Mouse (Mus musculus) olfactory bulb, adult 2 months (tissue): ENCODE measurements around the gene Ski. TPM values are rescaled to one million over a fixed set of nuclear protein-coding genes. Genes with fewer than 3 reads are reported as not detected.

Experiments used
- H3K27ac ChIP-seq: fragments of 200-500 bp; 2 replicates; pipeline ENCODE4 v1.5.1; 2012; ENCODE audit warnings: low read depth, low read length; ENCODE audit not compliant: insufficient read depth
- H3K4me1 ChIP-seq: fragments of 200-500 bp; 2 replicates; pipeline ENCODE4 v1.6.1; 2012; ENCODE audit warnings: low read length; ENCODE audit not compliant: control insufficient read depth, insufficient read depth
- H3K4me3 ChIP-seq: fragments of 200-500 bp; 2 replicates; pipeline ENCODE4 v1.5.1; 2012; ENCODE audit warnings: mild to moderate bottlenecking, low read depth, low read length, moderate library complexity; ENCODE audit not compliant: insufficient read depth
- CTCF ChIP-seq: fragments of 200-500 bp; IDR thresholded peaks from 2 replicates; pipeline ENCODE4 v1.5.1; 2012; ENCODE audit warnings: low read depth, mild to moderate bottlenecking, low read length, moderate library complexity; ENCODE audit not compliant: insufficient read depth
- POLR2A ChIP-seq: fragments of 200-500 bp; IDR thresholded peaks from 2 replicates; pipeline ENCODE4 v1.6.1; 2012; ENCODE audit warnings: mild to moderate bottlenecking, low read depth, low read length, moderate library complexity; ENCODE audit not compliant: insufficient read depth
- WGBS: fragments of 180-500 bp; shearing (Covaris S2); methylation state at CpG from one replicate; pipeline ENCODE4 v1.1.7; 2018; 5-methylcytosine and 5-hydroxymethylcytosine counted together
- polyA plus RNA-seq: library from polyadenylated mRNA; stranded (reverse); fragments of >200 nt; gene quantifications from 2 replicates; pipeline ENCODE4 v1.2.4, GENCODE M21; 2012; ENCODE audit warnings: low replicate concordance; ENCODE audit not compliant: missing spikeins, insufficient read depth, insufficient read length

The Ski gene
- polyA plus RNA-seq, 1 experiment: not detected

DNA sequence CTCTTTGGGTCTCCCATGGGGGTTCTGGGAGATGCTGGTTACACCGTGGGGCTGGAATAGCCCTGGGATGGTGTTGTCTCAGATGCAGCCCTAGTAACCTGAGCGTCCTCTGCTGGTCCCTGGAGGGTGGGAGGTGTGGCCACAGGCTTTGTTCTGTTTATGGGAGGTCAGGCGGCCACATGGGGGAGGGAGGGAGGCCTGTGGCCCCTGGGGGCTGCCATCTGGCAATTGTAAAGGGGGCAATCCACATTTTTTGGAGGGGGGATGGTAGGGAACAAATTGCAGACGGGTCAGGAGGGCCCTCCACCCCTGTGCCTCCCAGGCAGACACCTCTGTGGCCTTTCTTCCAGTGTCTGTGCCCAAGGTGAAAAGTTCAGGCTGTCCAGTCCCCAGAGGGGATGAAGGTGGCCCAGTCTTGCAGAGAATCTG, 32.7 kb downstream of the Ski start:
- Histone ChIP-seq H3K4me1 (peaks cover 70% of the 10 kb centered on the region), H3K27ac (no peak overlapping the region), H3K4me3 (no peak overlapping the region)
- WGBS: 34% methylated on average over 4 of the region's 4 CpGs
- TF ChIP-seq POLR2A (no peak), CTCF (no peak)

DNA sequence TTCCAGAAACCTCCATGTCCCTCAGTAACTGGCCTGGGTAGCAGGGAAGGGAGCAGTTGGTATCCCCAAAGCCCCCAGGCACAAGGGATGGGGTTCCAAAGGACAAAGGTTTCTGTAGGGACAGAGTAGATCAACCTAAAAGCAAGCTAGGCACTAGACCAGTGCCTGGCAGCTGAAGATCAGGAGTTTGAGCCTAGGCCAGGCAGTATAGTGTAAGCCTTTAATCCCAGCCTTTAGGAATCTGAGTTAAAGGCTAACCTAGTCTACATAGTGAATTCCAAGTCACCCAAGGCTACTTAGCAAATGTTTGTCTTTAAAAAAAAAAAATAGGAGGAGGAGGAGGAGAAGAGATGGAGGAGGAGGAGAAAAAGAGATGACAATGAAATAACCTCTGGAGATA, 33.6 kb downstream of the Ski start:
- no peak for TF ChIP-seq CTCF
- no peak for TF ChIP-seq POLR2A
- peaks cover 74% of the 10 kb centered on the region for H3K4me1 ChIP-seq
- H3K4me3 ChIP-seq: no peak overlapping the region
- H3K27ac ChIP-seq: no peak overlapping the region

DNA sequence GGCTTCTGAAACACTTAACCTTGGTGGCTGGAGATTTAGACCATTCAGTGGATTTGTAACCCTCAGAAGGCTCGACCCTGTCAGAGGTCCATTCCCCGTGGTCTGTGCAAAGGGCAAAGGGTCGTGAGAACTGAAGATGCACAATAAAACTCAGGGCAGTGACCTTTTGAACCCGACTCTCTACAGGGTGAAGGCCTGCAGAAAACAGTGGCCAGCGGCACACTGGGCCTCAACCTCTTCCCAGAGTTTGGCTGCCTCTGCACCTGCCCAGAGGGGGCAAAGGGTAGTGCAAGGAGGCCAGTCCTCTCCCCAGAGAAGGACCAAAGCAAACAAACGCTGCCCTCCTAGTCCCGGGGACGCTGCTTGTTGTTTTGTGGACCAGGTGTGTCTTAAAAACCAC, 34.1 kb downstream of the Ski start:
- no peak for TF ChIP-seq POLR2A
- Histone ChIP-seq H3K4me1 (peaks cover 71% of the 10 kb centered on the region), H3K27ac (no peak overlapping the region), H3K4me3 (no peak overlapping the region)
- 18% methylated on average over 8 of the region's 8 CpGs for WGBS

DNA sequence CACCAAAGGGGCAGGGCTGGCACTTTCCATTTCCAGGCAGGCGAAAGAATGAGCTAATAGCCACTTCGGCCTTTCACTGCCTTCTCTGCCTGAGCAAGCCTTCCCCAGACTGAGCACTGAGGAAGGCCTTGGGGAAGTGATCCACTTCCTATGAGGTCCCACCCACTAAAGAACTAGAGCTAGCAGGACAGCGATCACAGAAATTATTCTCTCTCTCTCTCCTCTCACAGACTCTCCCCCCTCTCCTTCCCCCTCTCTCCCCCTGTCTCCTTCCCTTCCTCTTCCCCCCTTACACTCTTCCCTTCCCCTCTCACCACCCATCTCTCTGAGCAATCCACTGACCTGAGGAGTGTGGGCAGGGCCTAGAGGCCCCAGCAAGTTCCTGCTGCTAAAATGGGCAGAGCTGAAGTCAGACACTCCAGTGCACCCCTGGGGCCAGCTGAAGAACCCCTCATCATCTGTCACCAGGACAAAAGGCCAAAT, 35.2 kb downstream of the Ski start:
- Histone ChIP-seq H3K27ac (no peak overlapping the region), H3K4me3 (no peak overlapping the region), H3K4me1 (peaks cover 68% of the 10 kb centered on the region)
- TF ChIP-seq POLR2A (no peak), CTCF (no peak)
- 20% methylated on average over 3 of the region's 3 CpGs for WGBS

DNA sequence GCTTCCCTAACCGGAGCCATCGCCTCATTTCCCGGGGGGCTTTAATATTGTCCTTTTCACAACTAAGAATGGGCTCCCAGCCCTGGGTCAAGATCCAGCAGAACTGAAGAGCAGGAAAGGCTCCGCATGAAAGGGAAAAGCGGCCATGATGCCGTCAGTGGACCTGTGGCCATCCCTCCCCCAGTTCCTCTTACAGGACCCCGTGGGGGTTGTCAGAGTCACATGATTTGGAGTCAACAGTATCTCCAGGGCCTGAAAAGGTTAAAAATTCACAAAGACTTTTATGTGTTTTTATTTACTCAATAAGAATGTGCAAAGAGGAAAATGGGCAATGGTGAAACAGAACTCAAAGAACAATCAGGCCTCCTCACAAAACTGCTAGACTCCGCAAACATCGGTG, 36.5 kb downstream of the Ski start:
- Histone ChIP-seq H3K27ac (no peak overlapping the region), H3K4me1 (peaks cover 64% of the 10 kb centered on the region), H3K4me3 (no peak overlapping the region)
- 71% methylated on average over 9 of the region's 9 CpGs for WGBS
- TF ChIP-seq CTCF (no peak), POLR2A (no peak)

DNA sequence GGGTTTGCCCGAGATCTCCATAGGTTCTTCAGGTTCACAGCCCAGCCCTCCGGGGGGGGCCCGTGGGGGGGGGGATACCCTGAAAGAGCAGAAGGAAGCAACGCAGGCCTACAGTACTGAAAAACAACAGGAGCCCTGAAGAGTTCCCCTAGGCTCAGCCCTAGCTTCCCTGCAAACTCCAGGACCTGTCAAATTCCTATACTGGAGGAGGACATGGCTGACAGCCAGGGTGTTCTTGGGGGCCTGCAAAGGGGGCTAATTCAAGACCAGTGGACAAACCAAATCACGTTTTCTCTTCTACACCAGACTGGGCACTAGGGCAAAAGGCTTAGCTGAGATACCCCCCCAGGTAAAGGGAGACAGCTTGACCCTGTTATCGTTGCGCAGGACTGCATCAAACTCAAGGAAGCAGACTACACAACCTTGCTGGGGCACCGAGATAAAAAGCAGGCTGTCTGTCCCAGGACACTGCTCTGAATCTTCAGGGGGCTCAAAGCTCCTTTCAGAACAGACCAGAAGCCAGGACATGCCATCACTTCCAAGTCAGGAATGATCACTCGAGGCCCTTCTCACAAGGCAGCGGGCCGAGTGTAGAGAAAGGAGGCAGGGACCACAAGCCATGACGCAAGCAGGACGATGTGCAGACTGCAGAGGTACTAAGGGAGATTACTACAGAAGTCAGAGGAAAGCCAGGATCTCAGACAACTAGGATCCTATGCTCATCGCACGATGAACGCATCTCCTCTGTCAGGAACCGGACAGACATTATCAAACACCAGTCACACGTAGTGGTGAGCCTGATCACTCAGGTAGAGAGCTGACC, 37.9 kb downstream of the Ski start:
- Histone ChIP-seq H3K4me1 (peaks cover 57% of the 10 kb centered on the region), H3K4me3 (no peak overlapping the region), H3K27ac (no peak overlapping the region)
- TF ChIP-seq POLR2A: no peak
- no peak for TF ChIP-seq CTCF
- WGBS: 53% methylated on average over 18 of the region's 18 CpGs

DNA sequence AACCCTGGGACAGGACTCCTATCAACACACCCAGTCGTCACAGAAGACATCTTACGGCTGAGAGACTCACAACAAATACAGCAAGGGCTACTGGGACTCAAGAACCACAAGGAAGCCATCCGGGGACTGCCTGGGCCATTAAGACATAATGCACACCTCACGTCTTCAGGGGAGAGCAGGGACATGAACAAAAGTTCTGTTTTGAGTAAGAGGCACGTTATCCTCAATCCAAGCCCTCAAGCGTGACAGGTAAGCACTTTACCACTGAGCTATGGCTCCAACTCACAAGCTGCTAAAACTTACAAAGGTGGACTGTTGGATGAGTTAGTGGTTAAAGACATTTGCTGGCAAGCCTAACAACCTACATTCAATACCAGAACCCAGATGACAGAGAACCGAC, 39.2 kb downstream of the Ski start:
- 87% methylated on average over 7 of the region's 7 CpGs for WGBS
- no peak for TF ChIP-seq POLR2A
- TF ChIP-seq CTCF: no peak
- peaks cover 60% of the 10 kb centered on the region for H3K4me1 ChIP-seq

DNA sequence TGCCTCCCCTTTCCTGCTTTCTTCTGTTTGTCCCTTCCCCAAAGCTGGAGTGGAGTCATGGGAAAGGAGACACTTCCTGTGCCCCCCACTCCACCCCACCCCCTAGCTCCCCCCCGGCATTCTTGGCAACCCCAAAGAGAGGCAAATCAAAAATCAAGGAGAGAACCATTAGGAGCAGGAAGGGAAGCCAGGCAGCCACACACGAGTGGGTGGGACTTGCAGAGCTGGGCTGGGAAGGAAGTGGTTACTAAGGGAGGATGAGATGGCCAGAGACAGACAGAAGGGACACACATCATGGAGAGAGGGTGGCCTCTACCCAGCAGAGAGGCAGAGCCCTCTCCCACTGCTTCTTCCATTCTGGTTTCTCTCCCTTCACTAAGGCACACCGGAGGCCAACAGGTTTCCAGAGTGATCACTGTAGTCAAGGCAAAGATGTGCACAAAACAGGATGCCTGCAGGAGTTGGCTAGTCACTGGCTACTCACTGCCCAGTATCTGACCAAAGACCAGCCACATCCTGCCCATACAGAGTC, 43.3 kb downstream of the Ski start:
- Histone ChIP-seq H3K27ac (0 out of 2 replicates have a peak overlapping the region, but pooled peaks have one; percentile 0), H3K4me3 (no peak overlapping the region), H3K4me1 (peaks cover 63% of the 10 kb centered on the region)
- TF ChIP-seq POLR2A (no peak), CTCF (no peak)
- WGBS: 15% methylated on average over 3 of the region's 3 CpGs

More for the DNA sequence above, 39.2 kb downstream of the Ski start:
- H3K4me3 ChIP-seq: no peak overlapping the region
- no peak overlapping the region for H3K27ac ChIP-seq

DNA sequence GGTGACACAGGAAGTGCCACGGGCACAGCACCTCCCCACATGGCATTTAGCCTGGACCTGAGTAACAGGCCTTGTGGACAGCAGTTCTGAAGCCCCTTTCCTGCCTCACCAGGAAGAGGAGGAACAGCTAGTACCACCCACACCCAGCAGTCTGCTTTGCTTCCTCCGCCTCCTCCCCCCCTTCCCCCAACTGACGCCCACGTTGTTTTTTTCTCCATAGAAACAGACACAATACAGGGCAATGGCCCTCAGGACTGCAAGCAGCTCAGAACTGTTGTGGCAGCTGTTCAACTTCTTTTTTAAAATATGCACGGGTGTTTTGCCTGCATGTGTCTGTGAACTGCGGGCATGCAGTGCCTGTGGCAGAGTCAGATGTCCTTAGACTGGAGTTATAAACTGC, 44.1 kb downstream of the Ski start:
- no peak overlapping the region for H3K4me3 ChIP-seq
- H3K27ac ChIP-seq: peak overlapping the region; percentile 34
- peaks cover 70% of the 10 kb centered on the region for H3K4me1 ChIP-seq
- no peak for TF ChIP-seq POLR2A
- no peak for TF ChIP-seq CTCF
- WGBS: 3% methylated on average over 6 of the region's 6 CpGs
